Mouse (Mus musculus) forebrain, embryonic 11.5 days (tissue): Measurements from ENCODE around the gene Apobec3. TPM values are rescaled to one million over a fixed set of nuclear protein-coding genes. Genes with fewer than 3 reads are reported as not detected.
"Not testable (repeated sequence)": the region's sequence is repeated elsewhere in the genome, so short reads cannot be mapped to it uniquely, and the experiment has no call there.

Experiments
- ATAC-seq: fragments of 200-750 bp; cut with Nextera tagmentation; replicated peaks from 2 replicates; pipeline ENCODE4 v1.8.0; 2017; ENCODE audit warnings: moderate TSS enrichment; ENCODE audit not compliant: low FRiP score
- DNase-seq: peaks from one replicate; pipeline ENCODE4 v3.0.0-alpha.2; 2017; ENCODE audit warnings: low spot score
- H3K27ac ChIP-seq: fragments of 300-500 bp; sonication (generic); 2 replicates; pipeline ENCODE4 v1.5.1; 2014; ENCODE audit warnings: low read depth, low read length
- H3K27me3 ChIP-seq: fragments of 300-500 bp; sonication (generic); 2 replicates; pipeline ENCODE4 v1.6.1; 2014; ENCODE audit warnings: mild to moderate bottlenecking, low read length, mixed read lengths; ENCODE audit not compliant: control insufficient read depth, insufficient read depth
- H3K36me3 ChIP-seq: fragments of 300-500 bp; sonication (generic); 2 replicates; pipeline ENCODE4 v1.6.1; 2014; ENCODE audit warnings: mild to moderate bottlenecking, low read length, moderate library complexity, mixed read lengths; ENCODE audit not compliant: control insufficient read depth, insufficient read depth
- H3K4me1 ChIP-seq: fragments of 300-500 bp; sonication (generic); replicated peaks from 2 replicates; pipeline ENCODE4 v1.6.1; 2014; ENCODE audit warnings: low read length, mixed read lengths; ENCODE audit not compliant: control insufficient read depth, insufficient read depth
- H3K4me2 ChIP-seq: fragments of 300-500 bp; sonication (generic); 2 replicates; pipeline ENCODE4 v1.6.1; 2014; ENCODE audit warnings: low read depth, mild to moderate bottlenecking, low read length, moderate library complexity, mixed read lengths; ENCODE audit not compliant: severe bottlenecking
- H3K4me3 ChIP-seq: fragments of 300-500 bp; sonication (generic); 2 replicates; pipeline ENCODE4 v1.5.1; 2014; ENCODE audit warnings: low read depth, low read length
- H3K9ac ChIP-seq: fragments of 300-500 bp; sonication (generic); 2 replicates; pipeline ENCODE4 v1.6.1; 2014; ENCODE audit warnings: low read length
- H3K9me3 ChIP-seq: fragments of 300-500 bp; sonication (generic); 2 replicates; pipeline ENCODE4 v1.6.1; 2016; ENCODE audit warnings: low read length, mixed read lengths; ENCODE audit not compliant: control insufficient read depth
- WGBS: fragments of 180-500 bp; shearing (Covaris S2); extraction: QIAGEN DNeasy Blood & Tissue Kit; methylation state at CpG from one replicate; pipeline ENCODE4 v1.1.7; 2014; 5-methylcytosine and 5-hydroxymethylcytosine counted together
- polyA plus RNA-seq: library from polyadenylated mRNA; unstranded; fragments of >200 nt; fragmentation: Nextera tagmentation; extraction: Ambion mirVana; gene quantifications from 2 replicates; pipeline ENCODE4 v1.2.1, GENCODE M21; 2014

Gene Apobec3
- polyA plus RNA-seq, 1 experiment from 2014 or later = 10.6 TPM

- not testable (repeated sequence) for H3K4me1 ChIP-seq, ATAC-seq, H3K36me3 ChIP-seq, H3K4me3 ChIP-seq, H3K27ac ChIP-seq, DNase-seq, H3K9me3 ChIP-seq, H3K27me3 ChIP-seq, H3K4me2 ChIP-seq, H3K9ac ChIP-seq
- WGBS = 80% methylated on average over 1 of the region's 1 CpGs
Measured at GRCm38 (mm10) chr15:79910812-79911211, 19.4 kb downstream of the Apobec3 start.

DNA sequence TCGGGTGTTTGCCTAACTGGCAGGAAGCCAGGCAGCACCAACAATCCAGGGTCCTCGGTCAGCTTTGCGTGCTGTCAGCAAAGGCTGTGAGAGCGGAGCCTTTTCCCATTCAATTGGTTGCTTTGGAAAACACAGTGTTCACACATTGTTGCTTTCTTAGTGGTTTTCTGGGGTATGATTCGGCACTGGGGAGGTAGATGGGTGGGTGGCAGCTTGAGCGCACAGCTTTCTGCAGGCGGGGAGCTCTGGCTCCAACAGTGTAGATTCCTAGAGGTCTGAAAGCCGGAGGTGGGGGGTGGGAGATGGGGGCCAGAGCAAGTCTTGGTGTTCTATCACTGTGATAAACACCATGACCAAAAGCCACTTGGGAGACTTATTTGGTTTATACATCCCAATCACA lies 19.9 kb downstream of the Apobec3 start:
- Histone ChIP-seq H3K27me3 (no peaks in the 10 kb centered on the region), H3K4me3 (no peak overlapping the region), H3K9me3 (no peaks in the 10 kb centered on the region), H3K4me1 (no peaks in the 10 kb centered on the region), H3K9ac (no peak overlapping the region), H3K36me3 (no peaks in the 10 kb centered on the region), H3K27ac (no peak overlapping the region), H3K4me2 (no peak overlapping the region)
- 91% methylated on average over 8 of the region's 8 CpGs for WGBS
- DNase-seq (no peak), ATAC-seq (no peak)

- no peak overlapping the region for H3K27ac ChIP-seq
- no peak overlapping the region for H3K4me2 ChIP-seq
- no peaks in the 10 kb centered on the region for H3K27me3 ChIP-seq
- H3K4me1 ChIP-seq = no peaks in the 10 kb centered on the region
- no peaks in the 10 kb centered on the region for H3K9me3 ChIP-seq
- WGBS = 90% methylated on average over 6 of the region's 6 CpGs
- DNase-seq (no peak), ATAC-seq (no peak)
- H3K4me3 ChIP-seq = no peak overlapping the region
- no peak overlapping the region for H3K9ac ChIP-seq
- H3K36me3 ChIP-seq = no peaks in the 10 kb centered on the region; the same call in 1 of the 2 replicates
Measured at GRCm38 (mm10) chr15:79913761-79914346, 22.4 kb downstream of the Apobec3 start.

DNA sequence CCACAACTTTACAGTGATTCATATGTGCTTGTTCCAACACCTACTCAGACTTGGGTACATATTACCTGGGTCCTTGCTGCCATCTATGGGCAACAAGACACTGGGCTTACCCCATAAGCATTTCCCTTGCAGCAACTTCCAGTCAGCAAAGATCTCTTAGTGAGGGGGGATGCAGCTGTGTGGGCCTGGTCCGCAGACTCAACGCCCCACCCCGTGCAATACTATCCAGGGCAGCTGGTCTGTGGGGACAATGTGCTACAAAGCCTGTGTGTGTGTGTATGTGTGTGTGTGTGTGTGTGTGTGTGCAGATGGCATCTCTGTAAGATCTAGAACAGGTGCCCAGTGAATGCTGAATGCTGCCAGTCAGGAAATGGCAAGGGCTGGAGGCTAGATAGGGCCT lies 22.9 kb downstream of the Apobec3 start:
- no peak overlapping the region for H3K27ac ChIP-seq
- DNase-seq (no peak), ATAC-seq (no peak)
- no peaks in the 10 kb centered on the region for H3K9me3 ChIP-seq
- H3K4me1 ChIP-seq = no peaks in the 10 kb centered on the region
- no peaks in the 10 kb centered on the region for H3K27me3 ChIP-seq
- no peaks in the 10 kb centered on the region; the same call in 1 of the 2 replicates for H3K36me3 ChIP-seq
- no peak overlapping the region for H3K9ac ChIP-seq
- 89% methylated on average over 3 of the region's 3 CpGs for WGBS
- H3K4me2 ChIP-seq = no peak overlapping the region
- no peak overlapping the region for H3K4me3 ChIP-seq

- no peaks in the 10 kb centered on the region; the same call in 1 of the 2 replicates for H3K36me3 ChIP-seq
- no peak overlapping the region for H3K4me3 ChIP-seq
- no peak overlapping the region for H3K9ac ChIP-seq
- WGBS = 88% methylated on average over 5 of the region's 5 CpGs
- H3K27ac ChIP-seq = no peak overlapping the region
- no peak for DNase-seq
- H3K4me2 ChIP-seq = no peak overlapping the region
- ATAC-seq = no peak
- no peaks in the 10 kb centered on the region for H3K27me3 ChIP-seq
- no peaks in the 10 kb centered on the region for H3K4me1 ChIP-seq
- H3K9me3 ChIP-seq = no peaks in the 10 kb centered on the region
Measured at GRCm38 (mm10) chr15:79916150-79916549, 24.7 kb downstream of the Apobec3 start.

- no peak for DNase-seq
- no peaks in the 10 kb centered on the region for H3K27me3 ChIP-seq
- H3K9ac ChIP-seq = no peak overlapping the region
- ATAC-seq = no peak
- no peaks in the 10 kb centered on the region; the same call in 1 of the 2 replicates for H3K9me3 ChIP-seq
- WGBS = 95% methylated on average over 14 of the region's 14 CpGs
- no peaks in the 10 kb centered on the region; the same call in 1 of the 2 replicates for H3K36me3 ChIP-seq
- H3K27ac ChIP-seq = no peak overlapping the region
- H3K4me3 ChIP-seq = no peak overlapping the region
- H3K4me1 ChIP-seq = no peaks in the 10 kb centered on the region
- H3K4me2 ChIP-seq = no peak overlapping the region
Measured at GRCm38 (mm10) chr15:79917111-79917720, 25.8 kb downstream of the Apobec3 start.

DNA sequence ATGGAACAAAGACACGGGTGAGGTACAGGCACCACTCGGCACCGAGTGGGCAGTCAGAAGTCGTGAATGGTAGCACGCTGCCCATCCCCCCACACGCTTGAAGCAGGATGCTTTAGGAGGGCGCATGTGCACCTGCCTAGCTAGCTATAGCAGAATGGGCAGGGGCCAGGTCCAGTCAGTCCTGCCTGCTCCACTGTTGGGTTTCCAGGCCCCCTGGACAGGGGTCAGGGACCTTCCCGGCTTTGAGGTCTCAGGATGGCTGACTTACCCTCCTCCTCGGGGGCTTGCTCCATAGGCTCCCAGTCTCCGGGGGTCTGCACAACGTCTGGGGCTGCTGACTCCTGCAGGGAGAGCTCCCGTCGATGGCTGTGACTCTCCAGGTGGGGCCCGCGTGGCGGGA lies 27.0 kb downstream of the Apobec3 start:
- 92% methylated on average over 16 of the region's 16 CpGs for WGBS
- no peak overlapping the region for H3K9ac ChIP-seq
- no peaks in the 10 kb centered on the region for H3K4me1 ChIP-seq
- no peaks in the 10 kb centered on the region for H3K27me3 ChIP-seq
- H3K9me3 ChIP-seq = no peaks in the 10 kb centered on the region; the same call in 1 of the 2 replicates
- no peaks in the 10 kb centered on the region; the same call in 1 of the 2 replicates for H3K36me3 ChIP-seq
- H3K27ac ChIP-seq = no peak overlapping the region
- no peak for ATAC-seq
- no peak overlapping the region for H3K4me3 ChIP-seq
- no peak for DNase-seq
- no peak overlapping the region for H3K4me2 ChIP-seq

GRCm38 (mm10) chr15:79919787-79920186 lies 28.3 kb downstream of the Apobec3 start:
- Histone ChIP-seq H3K9me3 (no peaks in the 10 kb centered on the region; the same call in 1 of the 2 replicates), H3K36me3 (no peaks in the 10 kb centered on the region; the same call in 1 of the 2 replicates), H3K4me3 (no peak overlapping the region), H3K9ac (no peak overlapping the region), H3K27ac (no peak overlapping the region), H3K4me2 (no peak overlapping the region), H3K27me3 (no peaks in the 10 kb centered on the region), H3K4me1 (no peaks in the 10 kb centered on the region)
- DNase-seq (no peak), ATAC-seq (no peak)
- 49% methylated on average over 2 of the region's 2 CpGs for WGBS
